In genomic region chr4:33337999-33338398, GRCm38 (mm10) we compare ENCODE assay signal across 9 mouse cellular contexts. TPM values are rescaled to one million over a fixed set of nuclear protein-coding genes. Genes with fewer than 3 reads are reported as not detected.
DNase-seq lines count a peak whose midpoint lies in the region; ATAC-seq and TF ChIP-seq lines count a peak whose summit lies in the region.
"Had no signal": no experiment of that assay in that cellular context is flagged by ENCODE, and none has a peak within 500 bp of the region (broad histone marks: within the 10 kb centered on the region; RNA-seq: fewer than 3 reads in every experiment).

No protein-coding gene starts in this region.

- no peaks in the 10 kb centered on the region for H3K27me3 ChIP-seq in CH12.LX (replicated peaks)
- no peaks in the 10 kb centered on the region for H3K27me3 ChIP-seq in MEL (ENCODE audit: control insufficient read depth in 1 of 2, insufficient read depth in 2 of 2, low read length in 2 of 2)
- H3K27me3 ChIP-seq in liver, embryonic 13.5 days, result no peaks in the 10 kb centered on the region
- H3K27me3 ChIP-seq in kidney, adult 2 months (replicated peaks; ENCODE audit: control insufficient read depth, insufficient read depth, low read length), result no peaks in the 10 kb centered on the region

- in situ Hi-C loops in CH12.LX (cut with MboI; ENCODE audit: low pct_ligation_motif_present, low pct_unique_long_range_greater_than_20kb, low sequenced_read_pairs), result no loop called here

- TF ChIP-seq CTCF in CH12.LX (conservative IDR thresholded peaks at IDR 0.05 in 1 of 2, IDR thresholded peaks at IDR 0.05 in 1 of 2; ENCODE audit: low read depth in 2 of 2, low read length in 2 of 2) (no peak), MEL (IDR thresholded peaks at IDR 0.05 in 2 of 3, conservative IDR thresholded peaks at IDR 0.05 in 1 of 3; ENCODE audit: control insufficient read depth in 1 of 3, insufficient read depth in 1 of 3, low read depth in 2 of 3, low read length in 3 of 3, poor library complexity in 1 of 3, severe bottlenecking in 1 of 3) (no peak)
- no peak for TF ChIP-seq CTCF in brain, embryonic 14.5 days (IDR thresholded peaks at IDR 0.05; ENCODE audit: borderline replicate concordance, extremely low read depth, insufficient read depth, insufficient read length)
- no peak for TF ChIP-seq CTCF in kidney, adult 2 months (conservative IDR thresholded peaks at IDR 0.05; ENCODE audit: insufficient read depth, insufficient read length, low read depth, low read length)
- TF ChIP-seq CTCF in lung, adult 2 months (IDR thresholded peaks at IDR 0.05; ENCODE audit: insufficient read depth, low read length), result no peak
- no peak for TF ChIP-seq CTCF in layer of hippocampus, adult 2 months (conservative IDR thresholded peaks at IDR 0.05)

- dilution Hi-C loops in CH12.LX (cut with MboI; ENCODE audit: extremely low pct_ligation_motif_present, extremely low pct_unique_long_range_greater_than_20kb, low sequenced_read_pairs), result no loop called here

- H3K79me2 ChIP-seq in CH12.LX (replicated peaks; ENCODE audit: control insufficient read depth, extremely low read depth, insufficient read depth, poor library complexity, severe bottlenecking), result no peaks in the 10 kb centered on the region
- no peaks in the 10 kb centered on the region for H3K79me2 ChIP-seq in MEL (ENCODE audit: control insufficient read depth, insufficient read depth, low read length, poor library complexity)

- DNase-seq in CH12.LX (ENCODE audit: extremely low read depth) (peak; percentile 5), MEL (ENCODE audit: low read depth, low spot score) (peak; percentile 60)
- DNase-seq in brain, embryonic 14.5 days (ENCODE audit: low read depth), result peak; percentile 5
- DNase-seq in liver, embryonic 13.5 days, result peak; percentile 59
- no peak for DNase-seq in kidney, adult 2 months
- no peak for DNase-seq in lung, adult 2 months
- DNase-seq in layer of hippocampus, adult 2 months (ENCODE audit: low spot score in 2 of 2), result no peak
- DNase-seq: lung, adult 18-20 months; thymus, postnatal 4 days had no signal

- ATAC-seq in liver, embryonic 13.5 days (ENCODE audit: low read depth), result peak; percentile 79

- 82% methylated on average over 1 of the region's 1 CpGs for WGBS in liver, embryonic 13.5 days (ENCODE audit: insufficient replicate concordance)
- 97% methylated on average over 1 of the region's 1 CpGs for WGBS in kidney, adult 2 months
- 95% methylated on average over 1 of the region's 1 CpGs for WGBS in lung, adult 2 months

- TF ChIP-seq POLR2A in CH12.LX (IDR thresholded peaks at IDR 0.05; ENCODE audit: low read depth, low read length), result no peak
- no peak for TF ChIP-seq POLR2A in MEL (IDR thresholded peaks at IDR 0.05; ENCODE audit: control insufficient read depth in 1 of 2, insufficient read depth in 1 of 2, low read depth in 1 of 2, low read length in 2 of 2, poor library complexity in 1 of 2)
- no peak for TF ChIP-seq POLR2A in brain, embryonic 14.5 days (IDR thresholded peaks at IDR 0.05; ENCODE audit: borderline replicate concordance, extremely low read depth, insufficient read depth, insufficient read length, poor library complexity, severe bottlenecking)
- no peak for TF ChIP-seq POLR2A in kidney, adult 2 months (IDR thresholded peaks at IDR 0.05; ENCODE audit: low read depth, low read length)
- no peak for TF ChIP-seq POLR2A in lung, adult 2 months (IDR thresholded peaks at IDR 0.05; ENCODE audit: borderline replicate concordance, extremely low read depth, low read depth, low read length)

- no peak overlapping the region for H3K9ac ChIP-seq in CH12.LX (ENCODE audit: insufficient read depth, low read depth)
- no peak overlapping the region for H3K9ac ChIP-seq in MEL (ENCODE audit: control insufficient read depth, low read depth, low read length, poor library complexity, severe bottlenecking)
- H3K9ac ChIP-seq in liver, embryonic 13.5 days, result peak overlapping the region; percentile 27; the same call in 1 of the 2 replicates

- TF ChIP-seq EP300 in CH12.LX (IDR thresholded peaks at IDR 0.05; ENCODE audit: low read length) (no peak), MEL (IDR thresholded peaks at IDR 0.05; ENCODE audit: low read depth in 1 of 2, low read length in 2 of 2) (no peak)

- no peak overlapping the region for H3K4me2 ChIP-seq in CH12.LX (ENCODE audit: insufficient read depth, low read depth, poor library complexity, severe bottlenecking)
- no peak overlapping the region for H3K4me2 ChIP-seq in liver, embryonic 13.5 days

- H3K4me3 ChIP-seq in CH12.LX (replicated peaks in 1 of 3; ENCODE audit: low read depth in 2 of 3, low read length in 2 of 3, poor library complexity in 1 of 3) (no peak overlapping the region), MEL (ENCODE audit: control insufficient read depth in 1 of 2, insufficient read depth in 1 of 2, low read depth in 2 of 2, low read length in 2 of 2) (no peak overlapping the region)
- H3K4me3 ChIP-seq in liver, embryonic 13.5 days (replicated peaks), result no peak overlapping the region
- H3K4me3 ChIP-seq in kidney, adult 2 months (ENCODE audit: insufficient read depth, low read depth, low read length), result no peak overlapping the region
- H3K4me3 ChIP-seq in lung, adult 2 months (replicated peaks; ENCODE audit: extremely low read depth, low read depth, low read length), result no peak overlapping the region
- H3K4me3 ChIP-seq in layer of hippocampus, adult 2 months, result no peak overlapping the region

- H3K36me3 ChIP-seq in CH12.LX (replicated peaks in 1 of 2; ENCODE audit: control insufficient read depth in 1 of 2, insufficient read depth in 1 of 2, low read length in 1 of 2) (peaks cover 9 to 70% of the 10 kb centered on the region in 2 experiments), MEL (ENCODE audit: control insufficient read depth in 1 of 2, insufficient read depth in 2 of 2, low read length in 2 of 2) (peaks cover 16 to 29% of the 10 kb centered on the region in 2 experiments)
- H3K36me3 ChIP-seq in liver, embryonic 13.5 days, result peaks cover 61% of the 10 kb centered on the region
- peaks cover 2% of the 10 kb centered on the region; the same call in 1 of the 2 replicates for H3K36me3 ChIP-seq in kidney, adult 2 months (ENCODE audit: control insufficient read depth, insufficient read depth, low read length)

- H3K4me1 ChIP-seq in CH12.LX (ENCODE audit: control insufficient read depth in 1 of 2, insufficient read depth in 2 of 2) (peaks cover 0 to 7% of the 10 kb centered on the region in 2 experiments; a peak in 2 of 4 replicates), MEL (ENCODE audit: control insufficient read depth in 1 of 2, insufficient read depth in 2 of 2, low read length in 2 of 2) (peaks cover 0 to 4% of the 10 kb centered on the region in 2 experiments; a peak in 2 of 4 replicates)
- peaks cover 13% of the 10 kb centered on the region for H3K4me1 ChIP-seq in liver, embryonic 13.5 days (replicated peaks)
- H3K4me1 ChIP-seq in kidney, adult 2 months (ENCODE audit: control insufficient read depth, insufficient read depth, low read length), result no peaks in the 10 kb centered on the region
- H3K4me1 ChIP-seq in lung, adult 2 months (ENCODE audit: control insufficient read depth, insufficient read depth, low read length), result no peaks in the 10 kb centered on the region

- H3K9me3 ChIP-seq in CH12.LX (replicated peaks; ENCODE audit: low read length) (no peaks in the 10 kb centered on the region), MEL (replicated peaks; ENCODE audit: insufficient read depth, low read length) (no peaks in the 10 kb centered on the region)
- no peaks in the 10 kb centered on the region for H3K9me3 ChIP-seq in liver, embryonic 13.5 days (replicated peaks)

- no peak for TF ChIP-seq RAD21 in CH12.LX (IDR thresholded peaks at IDR 0.05; ENCODE audit: low read depth, low read length)
- no peak for TF ChIP-seq RAD21 in MEL (IDR thresholded peaks at IDR 0.05; ENCODE audit: low read depth, low read length)

- H3K27ac ChIP-seq in CH12.LX (ENCODE audit: insufficient read depth, low read depth) (no peak overlapping the region), MEL (ENCODE audit: control insufficient read depth, low read depth, low read length) (no peak overlapping the region; the same call in 1 of the 2 replicates)
- H3K27ac ChIP-seq in liver, embryonic 13.5 days, result peak overlapping the region; percentile 74
- H3K27ac ChIP-seq in kidney, adult 2 months (ENCODE audit: insufficient read depth, low read depth, low read length), result no peak overlapping the region
- no peak overlapping the region for H3K27ac ChIP-seq in layer of hippocampus, adult 2 months

TF ChIP-seq in CH12.LX, 34 proteins besides CTCF, POLR2A, EP300 and RAD21:
- TF ChIP-seq GABPA (IDR thresholded peaks at IDR 0.05; ENCODE audit: insufficient replicate concordance, low read depth, low read length) (no peak), MAFK (IDR thresholded peaks at IDR 0.05; ENCODE audit: insufficient replicate concordance, low read length) (peak; percentile 68; the same call in 1 of the 2 replicates)
TF ChIP-seq in CH12.LX: peak in this region for 1.

TF ChIP-seq in MEL, 35 proteins besides CTCF, POLR2A, EP300 and RAD21 (continues in another document):
- TF ChIP-seq ZC3H11A (IDR thresholded peaks at IDR 0.05; ENCODE audit: low read depth, low read length) (no peak), NELFE (IDR thresholded peaks at IDR 0.05; ENCODE audit: low read depth, low read length) (no peak)

RNA-seq across cellular contexts. Expression of gene Rngtt, which starts 27.9 kb away (rescaled TPM):
- total RNA-seq in CH12.LX (2012; rRNA removed), result 12.5 and 14.4 TPM in 2 replicates
- total RNA-seq in CH12.LX (2014; rRNA removed), result 16.9 and 22.1 TPM in 2 replicates
- polyA plus RNA-seq in CH12.LX (2012; ENCODE audit: insufficient read length, low read depth), result 20.1 and 20.5 TPM in 2 replicates
- total RNA-seq in MEL (2012; rRNA removed), result 13.7 and 15.0 TPM in 2 replicates
- 10 to 100 TPM in 1 of 2 experiments, not detected in 1; 18.7 TPM for polyA plus RNA-seq in MEL (2012; ENCODE audit: insufficient read depth in 1 of 2, insufficient read length in 2 of 2, low read depth in 1 of 2, low replicate concordance in 2 of 2, missing spikeins in 1 of 2)
- 10.4 and 15.0 TPM in 2 replicates for polyA plus RNA-seq in brain, embryonic 14.5 days (2012; rRNA removed)
- 16.4 and 23.7 TPM in 2 replicates for polyA plus RNA-seq in liver, embryonic 13.5 days (2015; fragmentation: Nextera tagmentation; extraction: Ambion mirVana)
- 2.6 and 3.4 TPM in 2 replicates for polyA plus RNA-seq in kidney, adult 2 months (2012; rRNA removed)
- polyA plus RNA-seq in lung, adult 2 months (2012; rRNA removed), result 1.8 and 2.7 TPM in 2 replicates
- total RNA-seq in layer of hippocampus, adult 2 months (2021), result 10 to 100 TPM; 29.4 to 30.0 TPM

RNA-seq across cellular contexts. Expression of gene Pnrc1, which starts 48.0 kb away (rescaled TPM):
- 15.4 and 27.8 TPM in 2 replicates for total RNA-seq in CH12.LX (2012; rRNA removed)
- total RNA-seq in CH12.LX (2014; rRNA removed), result 33.0 and 35.3 TPM in 2 replicates
- 22.6 and 32.2 TPM in 2 replicates for polyA plus RNA-seq in CH12.LX (2012; ENCODE audit: insufficient read length, low read depth)
- 7.6 and 11.8 TPM in 2 replicates for total RNA-seq in MEL (2012; rRNA removed)
- 10 to 100 TPM in 1 of 2 experiments, not detected in 1; 14.4 TPM for polyA plus RNA-seq in MEL (2012; ENCODE audit: insufficient read depth in 1 of 2, insufficient read length in 2 of 2, low read depth in 1 of 2, low replicate concordance in 2 of 2, missing spikeins in 1 of 2)
- 54.0 and 61.3 TPM in 2 replicates for polyA plus RNA-seq in brain, embryonic 14.5 days (2012; rRNA removed)
- polyA plus RNA-seq in liver, embryonic 13.5 days (2015; fragmentation: Nextera tagmentation; extraction: Ambion mirVana), result 28.4 and 33.6 TPM in 2 replicates
- polyA plus RNA-seq in kidney, adult 2 months (2012; rRNA removed), result 32.3 and 53.2 TPM in 2 replicates
- polyA plus RNA-seq in lung, adult 2 months (2012; rRNA removed), result 110 and 197 TPM in 2 replicates
- total RNA-seq in layer of hippocampus, adult 2 months (2021), result 100 to 1,000 TPM; 144 to 145 TPM

Comparison
In these comparisons a context has a peak if more than half of its experiments do, and no peak if none do; other contexts are left out.
1. DNase-seq: peak in CH12.LX (single experiment), MEL (single experiment), brain, embryonic 14.5 days (single experiment) and liver, embryonic 13.5 days (single experiment); none in kidney, adult 2 months (single experiment), lung, adult 2 months (single experiment) and layer of hippocampus, adult 2 months (0 of 2).
2. Of the 35 proteins assayed by ChIP-seq in both MEL and CH12.LX: peak only in MEL: ETS1; only in CH12.LX: none; in both: MAFK; in neither: 33.